Mouse (Mus musculus): ENCODE measurements around the gene Pcare. TPM values are rescaled to one million over a fixed set of nuclear protein-coding genes. Genes with fewer than 3 reads are reported as not detected.

The Pcare gene
- polyA plus RNA-seq, 1 experiment, result not detected

DNA sequence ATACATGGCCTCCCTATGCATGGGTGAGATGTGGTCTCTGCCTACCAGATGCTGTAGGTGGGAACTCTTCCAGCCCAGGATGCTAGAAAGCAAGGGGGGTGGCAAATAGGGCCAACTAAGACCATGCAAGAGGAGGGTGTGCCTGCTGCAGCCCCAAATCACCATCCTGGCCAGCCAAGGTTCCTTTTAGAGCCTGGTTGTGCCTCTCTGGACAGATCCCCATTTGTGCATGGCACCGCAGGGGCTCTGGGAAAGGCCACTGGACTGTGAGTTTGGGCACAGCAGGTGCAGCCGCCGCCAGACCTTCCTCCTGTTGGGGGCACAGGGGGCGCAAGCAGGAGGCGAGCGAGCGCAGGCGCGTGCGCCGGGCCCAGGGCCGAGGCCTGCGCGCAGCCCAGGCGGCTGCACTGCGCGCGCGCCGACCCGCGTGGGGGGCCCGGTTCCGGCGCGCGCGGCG, 29.6 kb upstream of the Pcare start:
- Histone ChIP-seq H3K27ac (ENCODE audit: insufficient read depth, low read length) (no peak overlapping the region), H3K4me3 (ENCODE audit: extremely low read depth, insufficient read depth, insufficient read length) (no peak overlapping the region), H3K4me1 (ENCODE audit: control insufficient read depth, insufficient read depth, insufficient read length) (no peaks in the 10 kb centered on the region), H3K36me3 (ENCODE audit: control insufficient read depth, insufficient read depth, low read length) (no peaks in the 10 kb centered on the region), H3K27me3 (ENCODE audit: control insufficient read depth, insufficient read depth, low read length) (peaks cover 4% of the 10 kb centered on the region; the same call in 1 of the 2 replicates)
- TF ChIP-seq POLR2A (IDR thresholded peaks at IDR 0.05; ENCODE audit: low read depth, low read length), result no peak
- no peak for TF ChIP-seq CTCF (IDR thresholded peaks at IDR 0.05; ENCODE audit: extremely low read depth, insufficient read depth, insufficient read length, insufficient replicate concordance)
- no peak for DNase-seq (ENCODE audit: low read depth in 1 of 2, low spot score in 2 of 2)
- WGBS, result 2% methylated on average over 29 of the region's 29 CpGs

DNA sequence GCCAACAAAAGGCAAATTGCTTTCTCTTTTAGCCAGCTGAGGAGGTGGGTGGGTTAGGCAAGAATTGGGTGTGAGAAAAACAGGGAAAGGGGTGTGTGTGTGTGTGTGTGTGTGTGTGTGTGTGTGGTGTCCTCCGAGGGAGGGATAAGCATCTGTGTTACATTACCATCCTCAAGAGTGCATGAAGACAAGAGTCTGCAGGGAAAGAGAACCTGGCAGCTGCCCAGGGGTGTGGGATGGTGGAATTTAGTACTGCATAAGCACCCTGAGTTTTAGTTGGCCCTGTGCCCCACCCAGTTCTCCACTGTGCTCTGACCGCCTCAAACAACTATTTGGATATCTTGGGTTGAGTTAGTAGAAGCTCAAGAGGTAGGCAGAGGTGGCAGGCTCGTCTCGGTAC, 28.3 kb upstream of the Pcare start:
- 82% methylated on average over 4 of the region's 4 CpGs for WGBS
- H3K27me3 ChIP-seq (ENCODE audit: control insufficient read depth, insufficient read depth, low read length), result peaks cover 4% of the 10 kb centered on the region; the same call in 1 of the 2 replicates
- no peak overlapping the region for H3K27ac ChIP-seq (ENCODE audit: insufficient read depth, low read length)
- DNase-seq (ENCODE audit: low read depth in 1 of 2, low spot score in 2 of 2), result no peak
- H3K4me1 ChIP-seq (ENCODE audit: control insufficient read depth, insufficient read depth, insufficient read length), result no peaks in the 10 kb centered on the region
- H3K4me3 ChIP-seq (ENCODE audit: extremely low read depth, insufficient read depth, insufficient read length), result no peak overlapping the region
- TF ChIP-seq CTCF (IDR thresholded peaks at IDR 0.05; ENCODE audit: extremely low read depth, insufficient read depth, insufficient read length, insufficient replicate concordance), result no peak
- TF ChIP-seq POLR2A (IDR thresholded peaks at IDR 0.05; ENCODE audit: low read depth, low read length), result no peak
- H3K36me3 ChIP-seq (ENCODE audit: control insufficient read depth, insufficient read depth, low read length), result no peaks in the 10 kb centered on the region

DNA sequence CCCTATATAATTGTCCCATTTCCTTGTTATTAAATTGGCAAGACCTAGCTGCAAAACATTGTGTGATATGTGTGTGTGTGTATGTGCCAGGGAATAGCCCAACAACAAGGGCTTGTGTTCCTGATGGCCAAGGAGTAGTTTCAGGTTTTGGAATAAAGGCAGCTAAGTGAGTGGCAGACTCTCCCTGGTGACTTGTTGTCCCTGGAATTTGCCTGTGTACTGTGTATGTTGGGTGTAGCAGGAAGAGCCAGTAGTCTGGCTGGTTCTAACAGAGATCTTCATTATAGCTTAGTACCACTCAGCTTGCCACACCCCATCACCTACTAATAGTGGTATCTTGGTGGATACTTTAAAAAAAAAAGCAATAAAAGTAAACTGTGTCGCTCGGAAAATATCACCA, 27.8 kb upstream of the Pcare start:
- WGBS, result 95% methylated on average over 2 of the region's 2 CpGs
- no peaks in the 10 kb centered on the region for H3K4me1 ChIP-seq (ENCODE audit: control insufficient read depth, insufficient read depth, insufficient read length)
- H3K27me3 ChIP-seq (ENCODE audit: control insufficient read depth, insufficient read depth, low read length), result peaks cover 4% of the 10 kb centered on the region; the same call in 1 of the 2 replicates
- no peaks in the 10 kb centered on the region for H3K36me3 ChIP-seq (ENCODE audit: control insufficient read depth, insufficient read depth, low read length)
- no peak for DNase-seq (ENCODE audit: low read depth in 1 of 2, low spot score in 2 of 2)
- TF ChIP-seq CTCF (IDR thresholded peaks at IDR 0.05; ENCODE audit: extremely low read depth, insufficient read depth, insufficient read length, insufficient replicate concordance), result no peak
- TF ChIP-seq POLR2A (IDR thresholded peaks at IDR 0.05; ENCODE audit: low read depth, low read length), result no peak
- no peak overlapping the region for H3K4me3 ChIP-seq (ENCODE audit: extremely low read depth, insufficient read depth, insufficient read length)
- H3K27ac ChIP-seq (ENCODE audit: insufficient read depth, low read length), result no peak overlapping the region

DNA sequence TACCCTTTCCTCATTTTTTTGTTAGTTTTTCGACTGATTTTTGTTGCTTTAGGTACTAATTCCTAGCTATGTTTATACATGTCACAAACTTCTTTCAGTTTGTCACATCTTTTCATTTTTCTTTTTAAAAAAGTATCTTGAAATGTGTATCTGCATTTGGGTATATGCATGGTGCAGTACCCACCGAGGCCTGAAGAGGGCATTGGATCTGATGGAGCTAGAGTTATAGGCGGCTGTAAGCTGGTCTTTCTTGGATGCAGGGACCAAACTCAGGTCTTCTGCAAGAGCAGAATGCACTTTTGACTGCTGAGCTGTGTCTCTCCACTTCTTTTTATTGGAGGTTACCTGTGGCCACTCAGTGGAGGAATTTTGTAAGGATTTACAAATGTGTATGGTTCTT, 26.0 kb upstream of the Pcare start:
- DNase-seq (ENCODE audit: low read depth in 1 of 2, low spot score in 2 of 2), result no peak
- Histone ChIP-seq H3K4me1 (ENCODE audit: control insufficient read depth, insufficient read depth, insufficient read length) (no peaks in the 10 kb centered on the region), H3K27me3 (ENCODE audit: control insufficient read depth, insufficient read depth, low read length) (peaks cover 4% of the 10 kb centered on the region; the same call in 1 of the 2 replicates), H3K36me3 (ENCODE audit: control insufficient read depth, insufficient read depth, low read length) (no peaks in the 10 kb centered on the region), H3K27ac (ENCODE audit: insufficient read depth, low read length) (no peak overlapping the region), H3K4me3 (ENCODE audit: extremely low read depth, insufficient read depth, insufficient read length) (no peak overlapping the region)
- 77% methylated on average over 3 of the region's 3 CpGs for WGBS
- no peak for TF ChIP-seq CTCF (IDR thresholded peaks at IDR 0.05; ENCODE audit: extremely low read depth, insufficient read depth, insufficient read length, insufficient replicate concordance)
- TF ChIP-seq POLR2A (IDR thresholded peaks at IDR 0.05; ENCODE audit: low read depth, low read length), result no peak

DNA sequence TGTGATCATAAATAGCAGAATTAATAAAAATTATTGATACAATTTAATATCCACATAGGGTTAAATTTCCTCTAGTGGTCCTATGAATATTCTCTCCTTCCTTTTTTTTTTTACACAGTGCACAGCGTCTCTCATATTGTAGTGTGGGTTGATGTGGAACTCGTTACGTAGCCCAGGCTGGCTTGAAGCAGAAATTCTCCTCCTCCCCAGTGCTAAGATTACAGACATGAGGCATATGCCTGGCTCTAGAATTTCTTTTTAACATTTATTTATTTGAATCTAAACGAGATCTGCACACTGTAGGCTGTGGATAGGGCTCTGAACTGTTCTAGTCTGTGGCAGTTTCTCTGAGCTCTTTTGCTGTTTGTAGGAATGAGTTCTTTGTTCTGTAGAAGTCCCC, 22.6 kb upstream of the Pcare start:
- Histone ChIP-seq H3K4me3 (ENCODE audit: extremely low read depth, insufficient read depth, insufficient read length) (no peak overlapping the region), H3K27me3 (ENCODE audit: control insufficient read depth, insufficient read depth, low read length) (no peaks in the 10 kb centered on the region), H3K4me1 (ENCODE audit: control insufficient read depth, insufficient read depth, insufficient read length) (no peaks in the 10 kb centered on the region), H3K36me3 (ENCODE audit: control insufficient read depth, insufficient read depth, low read length) (no peaks in the 10 kb centered on the region), H3K27ac (ENCODE audit: insufficient read depth, low read length) (no peak overlapping the region)
- no peak for TF ChIP-seq CTCF (IDR thresholded peaks at IDR 0.05; ENCODE audit: extremely low read depth, insufficient read depth, insufficient read length, insufficient replicate concordance)
- TF ChIP-seq POLR2A (IDR thresholded peaks at IDR 0.05; ENCODE audit: low read depth, low read length), result no peak
- WGBS, result 67% methylated on average over 4 of the region's 4 CpGs
- no peak for DNase-seq (ENCODE audit: low read depth in 1 of 2, low spot score in 2 of 2)

DNA sequence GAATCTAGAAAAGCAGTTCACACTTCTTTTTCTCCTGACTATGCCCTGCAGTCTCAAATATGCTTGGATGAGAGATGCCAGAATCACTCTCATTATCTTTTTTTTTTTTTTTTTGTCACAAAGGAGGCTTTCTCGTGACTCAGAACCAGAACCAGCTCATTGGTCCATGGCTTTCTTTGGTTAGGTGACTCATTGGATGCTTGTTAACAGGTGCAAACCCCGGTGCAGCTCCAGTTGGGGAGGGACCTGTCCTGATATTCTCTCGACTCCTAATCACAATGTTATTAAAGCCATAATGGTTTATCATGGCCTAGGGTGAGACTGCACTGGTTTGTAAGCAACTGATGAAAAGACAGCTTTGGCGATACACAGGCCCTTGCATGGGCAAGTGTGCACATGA, 21.5 kb upstream of the Pcare start:
- WGBS, result 84% methylated on average over 4 of the region's 4 CpGs
- TF ChIP-seq POLR2A (IDR thresholded peaks at IDR 0.05; ENCODE audit: low read depth, low read length) (no peak), CTCF (IDR thresholded peaks at IDR 0.05; ENCODE audit: extremely low read depth, insufficient read depth, insufficient read length, insufficient replicate concordance) (no peak)
- DNase-seq (ENCODE audit: low read depth in 1 of 2, low spot score in 2 of 2), result no peak
- Histone ChIP-seq H3K27me3 (ENCODE audit: control insufficient read depth, insufficient read depth, low read length) (no peaks in the 10 kb centered on the region), H3K4me1 (ENCODE audit: control insufficient read depth, insufficient read depth, insufficient read length) (no peaks in the 10 kb centered on the region), H3K4me3 (ENCODE audit: extremely low read depth, insufficient read depth, insufficient read length) (no peak overlapping the region), H3K27ac (ENCODE audit: insufficient read depth, low read length) (no peak overlapping the region), H3K36me3 (ENCODE audit: control insufficient read depth, insufficient read depth, low read length) (no peaks in the 10 kb centered on the region)

DNA sequence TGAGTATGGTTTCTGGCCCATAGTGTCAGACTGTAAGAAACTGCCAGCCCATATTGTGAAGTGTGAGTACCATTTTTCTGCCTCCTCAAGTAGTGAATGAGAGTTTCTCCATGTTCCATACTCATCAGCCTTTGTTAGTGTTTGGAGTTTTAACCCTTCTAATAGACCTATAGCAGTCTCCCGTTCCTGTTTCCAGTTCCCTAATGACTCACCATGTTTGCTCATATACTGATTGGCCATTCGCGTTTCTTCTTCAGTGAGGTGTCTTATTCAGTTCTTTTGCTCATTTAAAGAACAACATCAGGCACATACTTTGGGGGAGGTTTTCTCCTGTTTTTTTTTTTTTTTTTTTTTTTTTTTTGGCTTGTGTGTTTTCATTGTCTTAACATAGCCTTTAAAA, 18.0 kb upstream of the Pcare start:
- no peak overlapping the region for H3K4me3 ChIP-seq (ENCODE audit: extremely low read depth, insufficient read depth, insufficient read length)
- no peaks in the 10 kb centered on the region for H3K4me1 ChIP-seq (ENCODE audit: control insufficient read depth, insufficient read depth, insufficient read length)
- DNase-seq (ENCODE audit: low read depth in 1 of 2, low spot score in 2 of 2), result no peak
- no peak for TF ChIP-seq POLR2A (IDR thresholded peaks at IDR 0.05; ENCODE audit: low read depth, low read length)
- no peak for TF ChIP-seq CTCF (IDR thresholded peaks at IDR 0.05; ENCODE audit: extremely low read depth, insufficient read depth, insufficient read length, insufficient replicate concordance)
- H3K36me3 ChIP-seq (ENCODE audit: control insufficient read depth, insufficient read depth, low read length), result no peaks in the 10 kb centered on the region
- WGBS, result 85% methylated on average over 3 of the region's 3 CpGs
- no peaks in the 10 kb centered on the region for H3K27me3 ChIP-seq (ENCODE audit: control insufficient read depth, insufficient read depth, low read length)
- no peak overlapping the region for H3K27ac ChIP-seq (ENCODE audit: insufficient read depth, low read length)

All from spleen, adult 2 months (tissue).